Mouse (Mus musculus): ENCODE data around the gene Snx22. TPM values are rescaled to one million over a fixed set of nuclear protein-coding genes. Genes with fewer than 3 reads are reported as not detected.

Gene Snx22
- polyA plus RNA-seq (2012; rRNA removed) = 5.8 and 9.2 TPM in 2 replicates

GRCm38 (mm10) chr9:66069583-66069982 is at the start of gene Snx22:
TSS of gene Snx22 (minus strand) at chr9:66069719.
- H3K36me3 ChIP-seq (ENCODE audit: control insufficient read depth, insufficient read depth, low read length) = peaks cover 8% of the 10 kb centered on the region
- no peak within 1 kb of the TSS for H3K27ac ChIP-seq (ENCODE audit: control insufficient read depth, insufficient read depth, low read length)
- peak; percentile 60 for DNase-seq

GRCm38 (mm10) chr9:66116890-66117289 is 47.4 kb upstream of the Snx22 start:
- Histone ChIP-seq H3K4me3 (ENCODE audit: control insufficient read depth, insufficient read depth, low read length) (no peak overlapping the region), H3K4me1 (replicated peaks; ENCODE audit: control insufficient read depth, insufficient read depth, low read length) (peaks cover 2% of the 10 kb centered on the region; the same call in 1 of the 2 replicates), H3K27me3 (ENCODE audit: control insufficient read depth, insufficient read depth, low read length) (no peaks in the 10 kb centered on the region), H3K27ac (ENCODE audit: control insufficient read depth, insufficient read depth, low read length) (no peak overlapping the region), H3K36me3 (ENCODE audit: control insufficient read depth, insufficient read depth, low read length) (peaks cover 6% of the 10 kb centered on the region; the same call in 1 of the 2 replicates)
- TF ChIP-seq POLR2A (IDR thresholded peaks at IDR 0.05; ENCODE audit: control insufficient read depth, extremely low read depth, insufficient read depth, low read length, poor library complexity) = no peak
- WGBS = 76% methylated on average over 8 of the region's 8 CpGs
- DNase-seq = no peak

More at GRCm38 (mm10) chr9:66069583-66069982, at the start of gene Snx22:
- peaks cover 18% of the 10 kb centered on the region for H3K27me3 ChIP-seq (ENCODE audit: control insufficient read depth, insufficient read depth, low read length)
- TF ChIP-seq POLR2A (IDR thresholded peaks at IDR 0.05; ENCODE audit: control insufficient read depth, extremely low read depth, insufficient read depth, low read length, poor library complexity) (no peak), CTCF (IDR thresholded peaks at IDR 0.05; ENCODE audit: borderline replicate concordance, control insufficient read depth, extremely low read depth, insufficient read depth, low read length, poor library complexity) (no peak)
- 1% methylated on average over 22 of the region's 22 CpGs for WGBS
- peak within 1 kb of the TSS; percentile 31 for H3K4me3 ChIP-seq (ENCODE audit: control insufficient read depth, insufficient read depth, low read length)
- peaks cover 10% of the 10 kb centered on the region for H3K4me1 ChIP-seq (replicated peaks; ENCODE audit: control insufficient read depth, insufficient read depth, low read length)

- no peak for DNase-seq
Observed at GRCm38 (mm10) chr9:66114341-66114740, 44.8 kb upstream of the Snx22 start.

DNA sequence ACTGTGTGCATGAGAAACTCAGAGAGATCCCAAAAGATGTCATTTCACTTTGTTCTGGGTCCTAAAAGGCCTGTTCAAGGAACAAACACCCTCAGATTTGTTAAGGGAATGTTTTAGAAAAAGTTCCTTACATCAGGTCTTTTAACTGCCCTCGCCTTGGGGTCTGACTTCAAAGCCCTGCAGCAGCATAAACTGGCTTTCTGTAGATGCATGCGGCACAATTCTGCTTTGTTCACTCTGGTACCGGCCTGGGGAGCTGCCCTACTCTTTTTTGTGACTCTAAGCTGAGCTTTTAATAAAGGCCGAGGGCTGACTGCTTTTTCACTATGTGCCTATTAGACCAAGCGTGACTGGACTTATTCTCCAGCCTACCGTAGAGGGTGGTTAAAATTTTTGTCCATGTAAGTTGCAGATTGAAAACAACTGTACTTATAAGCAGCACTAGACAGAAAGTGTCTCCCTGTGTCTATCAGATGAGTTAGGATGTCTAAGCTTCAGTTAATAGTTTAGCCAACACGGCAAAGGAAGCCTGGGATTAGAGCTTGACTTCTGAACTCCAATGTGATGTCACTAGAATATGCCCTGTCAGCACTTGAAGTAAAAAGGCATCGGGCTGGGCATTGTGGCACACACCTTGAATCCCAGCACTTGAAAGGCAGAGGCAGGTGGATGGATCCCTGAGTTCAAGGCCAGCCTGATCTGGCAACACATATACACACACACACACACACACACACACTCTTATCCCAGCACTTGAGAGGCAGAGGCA is 41.3 kb upstream of the Snx22 start:
- TF ChIP-seq POLR2A (IDR thresholded peaks at IDR 0.05; ENCODE audit: control insufficient read depth, extremely low read depth, insufficient read depth, low read length, poor library complexity) = no peak
- no peak for TF ChIP-seq CTCF (IDR thresholded peaks at IDR 0.05; ENCODE audit: borderline replicate concordance, control insufficient read depth, extremely low read depth, insufficient read depth, low read length, poor library complexity)
- DNase-seq = no peak
- no peak overlapping the region for H3K27ac ChIP-seq (ENCODE audit: control insufficient read depth, insufficient read depth, low read length)
- H3K27me3 ChIP-seq (ENCODE audit: control insufficient read depth, insufficient read depth, low read length) = no peaks in the 10 kb centered on the region
- peaks cover 22% of the 10 kb centered on the region for H3K36me3 ChIP-seq (ENCODE audit: control insufficient read depth, insufficient read depth, low read length)
- no peak overlapping the region for H3K4me3 ChIP-seq (ENCODE audit: control insufficient read depth, insufficient read depth, low read length)
- peaks cover 5% of the 10 kb centered on the region for H3K4me1 ChIP-seq (replicated peaks; ENCODE audit: control insufficient read depth, insufficient read depth, low read length)
- 84% methylated on average over 8 of the region's 8 CpGs for WGBS

More at GRCm38 (mm10) chr9:66114341-66114740, 44.8 kb upstream of the Snx22 start:
- H3K27me3 ChIP-seq (ENCODE audit: control insufficient read depth, insufficient read depth, low read length) = no peaks in the 10 kb centered on the region
- H3K4me3 ChIP-seq (ENCODE audit: control insufficient read depth, insufficient read depth, low read length) = no peak overlapping the region
- 71% methylated on average over 3 of the region's 3 CpGs for WGBS
- H3K4me1 ChIP-seq (replicated peaks; ENCODE audit: control insufficient read depth, insufficient read depth, low read length) = peaks cover 8% of the 10 kb centered on the region
- no peak overlapping the region for H3K27ac ChIP-seq (ENCODE audit: control insufficient read depth, insufficient read depth, low read length)
- peaks cover 6% of the 10 kb centered on the region; the same call in 1 of the 2 replicates for H3K36me3 ChIP-seq (ENCODE audit: control insufficient read depth, insufficient read depth, low read length)
- TF ChIP-seq POLR2A (IDR thresholded peaks at IDR 0.05; ENCODE audit: control insufficient read depth, extremely low read depth, insufficient read depth, low read length, poor library complexity) (no peak), CTCF (IDR thresholded peaks at IDR 0.05; ENCODE audit: borderline replicate concordance, control insufficient read depth, extremely low read depth, insufficient read depth, low read length, poor library complexity) (no peak)

DNA sequence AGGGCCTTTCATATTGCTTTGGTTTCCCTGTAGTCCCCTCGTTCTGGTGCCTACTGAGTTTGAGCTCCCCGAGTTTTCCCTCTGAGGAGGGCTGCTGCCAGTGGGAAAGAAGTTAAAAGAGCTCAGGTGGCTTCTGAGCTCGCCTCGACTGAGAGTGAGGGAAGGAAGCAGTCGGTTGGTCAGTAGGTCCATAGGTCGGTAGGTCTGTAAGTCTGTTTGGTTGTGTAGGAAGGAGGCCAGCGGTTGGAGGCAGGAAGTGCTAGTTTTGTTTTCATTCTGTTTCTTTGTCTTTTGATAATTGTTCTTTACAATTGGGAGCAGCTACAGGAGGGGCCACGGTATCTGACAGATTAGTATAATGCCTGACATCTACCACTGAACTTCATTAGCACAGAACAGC is 40.6 kb upstream of the Snx22 start:
- Histone ChIP-seq H3K36me3 (ENCODE audit: control insufficient read depth, insufficient read depth, low read length) (peaks cover 27% of the 10 kb centered on the region), H3K4me1 (replicated peaks; ENCODE audit: control insufficient read depth, insufficient read depth, low read length) (peaks cover 5% of the 10 kb centered on the region), H3K27ac (ENCODE audit: control insufficient read depth, insufficient read depth, low read length) (no peak overlapping the region), H3K27me3 (ENCODE audit: control insufficient read depth, insufficient read depth, low read length) (no peaks in the 10 kb centered on the region), H3K4me3 (ENCODE audit: control insufficient read depth, insufficient read depth, low read length) (no peak overlapping the region)
- WGBS = 42% methylated on average over 8 of the region's 8 CpGs
- DNase-seq = no peak
- TF ChIP-seq CTCF (IDR thresholded peaks at IDR 0.05; ENCODE audit: borderline replicate concordance, control insufficient read depth, extremely low read depth, insufficient read depth, low read length, poor library complexity) = no peak
- no peak for TF ChIP-seq POLR2A (IDR thresholded peaks at IDR 0.05; ENCODE audit: control insufficient read depth, extremely low read depth, insufficient read depth, low read length, poor library complexity)

DNA sequence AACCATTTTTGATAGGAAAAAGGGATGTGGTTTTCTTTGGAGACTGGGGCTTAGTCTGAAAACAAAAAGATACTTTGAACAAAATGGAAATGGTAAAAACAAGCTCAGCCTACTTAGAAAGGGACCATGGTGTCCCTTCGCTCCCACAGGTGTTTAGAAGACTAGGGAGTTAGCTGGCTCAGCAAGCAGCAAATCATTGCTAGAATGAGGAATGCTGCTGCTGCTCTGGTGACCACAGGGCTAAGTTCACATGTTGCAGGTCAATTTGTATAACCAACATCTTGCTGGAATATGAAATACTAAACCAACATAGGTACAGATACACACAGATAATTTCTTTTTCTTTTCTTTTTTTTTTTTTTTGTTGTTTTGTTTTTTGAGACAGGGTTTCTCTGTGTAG is 40.1 kb upstream of the Snx22 start:
- TF ChIP-seq POLR2A (IDR thresholded peaks at IDR 0.05; ENCODE audit: control insufficient read depth, extremely low read depth, insufficient read depth, low read length, poor library complexity) (no peak), CTCF (IDR thresholded peaks at IDR 0.05; ENCODE audit: borderline replicate concordance, control insufficient read depth, extremely low read depth, insufficient read depth, low read length, poor library complexity) (no peak)
- no peak for DNase-seq
- H3K27ac ChIP-seq (ENCODE audit: control insufficient read depth, insufficient read depth, low read length) = no peak overlapping the region
- H3K27me3 ChIP-seq (ENCODE audit: control insufficient read depth, insufficient read depth, low read length) = no peaks in the 10 kb centered on the region
- H3K4me1 ChIP-seq (replicated peaks; ENCODE audit: control insufficient read depth, insufficient read depth, low read length) = peaks cover 5% of the 10 kb centered on the region
- 96% methylated on average over 1 of the region's 1 CpGs for WGBS
- no peak overlapping the region for H3K4me3 ChIP-seq (ENCODE audit: control insufficient read depth, insufficient read depth, low read length)
- peaks cover 33% of the 10 kb centered on the region for H3K36me3 ChIP-seq (ENCODE audit: control insufficient read depth, insufficient read depth, low read length)

Data from thymus, adult 2 months (tissue).